Mouse (Mus musculus) 3T3-L1 (cell line): ENCODE results near the gene Ppp4r4.
"Not testable (repeated sequence)": the region's sequence is repeated elsewhere in the genome, so short reads cannot be mapped to it uniquely, and the experiment has no call there.

Source experiments
- DNase-seq: peaks from one replicate; pipeline ENCODE4 v3.0.0-alpha.2; 2015; ENCODE audit warnings: low read depth, low spot score

Gene Ppp4r4

DNA sequence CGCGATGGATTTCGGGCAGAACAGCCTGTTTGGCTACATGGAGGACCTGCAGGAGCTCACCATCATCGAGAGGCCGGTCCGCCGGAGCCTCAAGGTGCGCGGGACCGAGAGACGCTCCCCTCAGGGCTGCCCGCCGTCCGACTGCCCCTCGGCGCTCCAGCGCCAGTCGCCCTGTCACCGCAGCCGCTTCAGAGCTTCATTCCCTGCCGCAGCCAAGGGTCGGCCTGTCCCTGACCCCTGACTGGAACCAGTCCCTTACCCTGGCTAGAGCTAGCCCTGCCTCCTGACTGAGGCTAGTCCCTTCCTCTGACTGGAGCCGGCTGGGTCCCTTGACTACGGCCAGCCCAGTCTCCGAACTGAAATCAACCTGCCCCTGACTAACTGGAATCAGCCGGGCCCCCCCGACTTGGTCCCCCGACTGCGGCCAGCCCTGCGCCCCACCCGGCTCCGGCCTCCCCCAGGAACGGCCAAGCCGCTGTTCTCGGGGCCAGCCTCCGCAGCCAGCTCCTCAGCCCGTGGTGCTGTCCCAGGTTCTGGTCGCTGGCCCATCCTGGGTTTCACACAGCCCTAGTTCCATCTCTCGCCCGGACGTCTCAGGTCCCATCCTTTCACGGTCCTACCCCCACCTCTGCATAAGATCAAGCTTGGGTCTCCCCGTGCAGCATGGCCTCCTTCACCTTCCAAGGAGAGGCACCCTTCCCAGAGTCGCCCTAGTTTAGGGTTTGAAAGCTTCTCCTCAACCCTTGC is 739 bp downstream of the Ppp4r4 start:
- no peak for DNase-seq

DNA sequence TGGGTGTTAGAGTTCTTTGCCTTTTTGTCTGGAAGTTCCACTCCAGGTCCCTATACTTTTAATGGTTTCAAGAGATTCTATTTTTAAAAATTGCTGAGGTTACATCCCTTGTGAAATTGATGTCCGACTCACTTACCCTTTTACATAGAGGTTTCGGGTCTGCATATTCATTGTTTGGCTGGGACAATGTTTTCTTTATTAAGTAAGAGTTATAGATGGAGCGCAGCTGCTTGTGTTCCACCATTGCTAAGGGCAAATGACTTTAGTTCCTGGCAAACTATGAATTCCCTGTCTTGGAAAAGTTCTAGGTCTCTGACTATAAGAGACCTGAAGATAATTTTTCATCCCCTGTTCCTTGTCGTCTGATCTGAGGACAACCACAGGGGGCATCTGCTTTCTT is 8.3 kb downstream of the Ppp4r4 start:
- no peak for DNase-seq

GRCm38 (mm10) chr12:103543351-103543750 is 11.3 kb downstream of the Ppp4r4 start:
- no peak for DNase-seq

DNA sequence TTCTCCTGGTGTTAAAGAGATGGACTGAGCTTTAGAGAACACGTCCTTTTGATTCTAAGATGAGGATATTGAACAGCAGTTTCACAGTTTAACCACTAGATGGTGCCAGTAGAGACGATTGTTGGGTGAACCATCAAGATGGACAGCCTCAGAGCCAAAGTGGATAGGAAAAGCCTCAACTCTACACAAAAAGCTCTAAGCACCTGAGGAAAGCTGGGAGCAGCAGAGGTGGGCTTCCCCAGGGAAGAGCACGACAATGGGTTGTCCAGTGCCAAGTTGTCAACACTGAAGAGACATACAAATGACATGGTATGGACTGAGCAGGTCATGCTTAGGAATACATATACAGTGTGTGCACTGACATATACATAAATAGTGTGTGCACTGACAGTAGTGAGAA is 12.1 kb downstream of the Ppp4r4 start:
- DNase-seq = peak; percentile 72

- DNase-seq = no peak
These were observed 15.4 kb downstream of the Ppp4r4 start for GRCm38 (mm10) chr12:103547438-103547837.

GRCm38 (mm10) chr12:103548526-103548925 is 16.4 kb downstream of the Ppp4r4 start:
- DNase-seq = no peak

GRCm38 (mm10) chr12:103550047-103550446 is 18.0 kb downstream of the Ppp4r4 start:
- DNase-seq = no peak

DNA sequence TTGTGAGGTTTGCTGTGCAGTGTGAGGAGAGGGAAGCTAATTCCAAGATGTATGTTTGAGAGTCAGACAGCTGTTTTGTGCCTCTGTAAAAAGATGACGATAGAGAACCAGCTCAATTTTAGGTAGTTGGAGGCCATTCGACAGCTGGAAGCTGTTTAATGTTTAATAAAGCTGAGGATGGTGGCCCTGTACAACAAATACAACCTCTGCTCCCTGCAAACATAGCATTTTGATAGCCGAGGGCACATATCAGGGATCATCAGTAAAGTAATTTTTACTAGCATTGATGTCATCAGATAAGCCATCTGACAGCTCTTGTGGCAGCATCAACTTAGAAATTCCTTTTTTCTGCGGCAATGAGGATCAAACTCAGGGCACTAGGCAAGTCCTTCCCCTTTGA is 19.3 kb downstream of the Ppp4r4 start:
- DNase-seq = no peak

DNA sequence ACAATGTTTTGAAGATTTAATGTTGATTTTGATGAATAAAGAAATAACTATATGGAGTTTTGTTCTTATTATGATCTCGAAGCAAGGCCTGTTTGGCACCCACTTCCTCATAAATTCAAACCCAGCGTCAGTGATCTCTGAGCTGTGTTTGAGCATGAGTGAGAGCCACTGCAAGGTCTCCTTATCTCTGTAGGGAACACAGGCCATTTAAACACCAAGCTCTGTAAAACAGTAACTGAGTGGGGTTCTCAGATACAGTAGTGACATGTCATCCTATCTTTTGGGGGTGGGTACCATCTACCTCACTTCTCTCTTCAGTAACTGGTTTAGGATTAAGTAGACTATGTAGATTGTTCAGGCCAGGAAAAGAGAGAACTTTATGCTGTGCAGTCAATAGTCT is 20.4 kb downstream of the Ppp4r4 start:
- DNase-seq = no peak

- DNase-seq = no peak
These were observed 21.4 kb downstream of the Ppp4r4 start for GRCm38 (mm10) chr12:103553497-103553896.

- DNase-seq = no peak
These were observed 24.8 kb downstream of the Ppp4r4 start for GRCm38 (mm10) chr12:103556856-103557255.

- DNase-seq = no peak
These were observed 32.6 kb downstream of the Ppp4r4 start for GRCm38 (mm10) chr12:103564726-103565125.

GRCm38 (mm10) chr12:103565151-103565550 is 33.1 kb downstream of the Ppp4r4 start:
- DNase-seq = peak; percentile 54

- DNase-seq = peak; percentile 15
These were observed 35.0 kb downstream of the Ppp4r4 start for GRCm38 (mm10) chr12:103567129-103567528.

DNA sequence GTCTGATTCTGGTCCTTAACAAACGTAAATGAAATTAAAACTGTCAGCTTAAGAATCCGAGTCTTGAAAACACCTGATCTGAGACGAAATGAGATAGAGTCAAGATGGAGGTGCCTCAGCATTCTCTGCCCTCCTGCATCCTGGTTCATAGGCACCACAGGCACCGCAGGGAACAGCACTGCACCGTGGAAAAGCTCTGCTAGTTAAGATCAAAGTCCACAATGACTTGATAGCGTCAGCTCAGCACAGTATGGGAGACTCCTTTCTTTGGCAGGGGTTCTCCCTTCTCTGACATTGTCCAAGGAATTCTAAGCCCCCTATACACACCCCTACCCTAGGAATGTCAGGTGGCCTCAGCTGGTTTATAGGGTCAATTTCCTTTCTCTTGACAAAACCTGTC is 37.6 kb downstream of the Ppp4r4 start:
- no peak for DNase-seq

DNA sequence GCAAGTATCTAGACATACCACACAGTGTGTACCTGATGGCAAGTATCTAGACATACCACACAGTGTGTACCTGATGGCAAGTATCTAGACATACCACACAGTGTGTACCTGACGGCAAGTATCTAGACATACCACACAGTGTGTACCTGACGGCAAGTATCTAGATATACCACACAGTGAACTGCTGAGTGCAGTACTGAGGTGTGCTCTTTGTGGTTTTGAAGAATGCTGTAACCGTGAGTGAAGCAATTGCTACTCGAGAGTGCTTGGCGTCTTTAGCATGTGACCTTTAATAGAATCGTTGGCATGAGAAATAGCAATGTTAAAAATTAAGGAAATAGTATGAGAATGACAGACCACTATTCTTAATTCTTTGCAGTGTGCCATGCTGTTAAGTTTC is 46.1 kb downstream of the Ppp4r4 start:
- not testable (repeated sequence) for DNase-seq

GRCm38 (mm10) chr12:103583771-103584170 is 51.7 kb downstream of the Ppp4r4 start:
- DNase-seq = no peak

DNA sequence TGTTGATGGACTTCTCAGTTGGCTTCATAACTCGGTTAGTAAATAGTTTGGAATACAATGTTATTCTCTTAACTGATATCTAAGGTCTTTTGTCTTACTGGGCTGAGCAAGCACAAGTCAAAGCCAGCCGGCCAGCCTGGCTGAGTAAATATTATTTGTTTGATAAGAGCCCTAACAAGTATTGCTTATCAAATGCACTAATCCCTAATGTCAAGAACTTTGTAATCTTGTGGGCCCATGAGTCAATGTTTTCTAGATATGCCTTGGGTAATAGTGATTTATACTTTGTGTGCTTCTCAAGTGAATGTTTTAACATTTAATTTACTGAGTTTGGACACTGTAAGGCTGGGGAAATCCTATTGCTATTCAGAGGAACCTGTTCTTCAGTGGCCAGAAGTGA is 66.3 kb downstream of the Ppp4r4 start:
- no peak for DNase-seq

DNA sequence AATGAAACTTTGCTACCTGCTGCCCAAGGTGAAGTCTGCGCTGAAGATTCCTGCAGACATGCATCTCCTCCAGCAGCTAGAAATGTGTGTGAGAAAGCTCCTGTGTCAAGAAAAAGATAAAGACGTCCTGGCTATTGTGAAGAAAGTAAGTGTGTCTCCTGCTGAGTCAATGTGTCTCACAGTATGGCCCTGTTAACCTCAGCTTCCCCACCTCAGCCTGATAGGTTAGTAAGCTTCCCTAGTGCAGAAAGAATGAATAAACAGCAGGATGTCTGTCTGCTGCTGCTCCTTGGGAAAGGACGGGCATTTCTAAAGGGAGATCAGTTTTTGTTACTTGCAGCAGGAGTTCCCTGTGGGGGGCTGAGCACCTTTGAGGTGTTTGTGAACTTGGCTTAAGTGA is 68.3 kb downstream of the Ppp4r4 start:
- DNase-seq = no peak

- DNase-seq = no peak
These were observed 69.8 kb downstream of the Ppp4r4 start for GRCm38 (mm10) chr12:103601839-103602238.

- no peak for DNase-seq
These were observed 83.1 kb downstream of the Ppp4r4 start for GRCm38 (mm10) chr12:103615141-103615540.

DNA sequence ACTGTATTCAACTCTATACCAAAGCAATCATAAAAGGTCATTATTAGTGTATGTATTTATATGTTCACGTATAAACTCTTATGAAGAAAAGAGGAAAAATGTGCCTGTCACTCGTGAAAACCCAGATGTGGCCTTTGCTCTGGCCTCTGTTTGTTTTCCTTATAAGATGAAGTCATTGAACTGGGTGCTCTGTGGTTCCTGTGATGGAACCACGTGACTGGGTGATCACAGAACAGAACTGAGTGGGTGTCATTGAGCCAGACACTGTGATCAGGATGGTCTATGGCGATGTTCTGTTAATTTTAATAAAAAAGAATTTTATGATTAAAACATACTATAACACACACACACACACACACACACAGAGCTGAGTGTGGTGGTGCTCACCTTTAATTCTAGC is 83.7 kb downstream of the Ppp4r4 start:
- no peak for DNase-seq

- no peak for DNase-seq
These were observed 84.8 kb downstream of the Ppp4r4 start for GRCm38 (mm10) chr12:103616860-103617261.

GRCm38 (mm10) chr12:103631203-103631612 is 99.1 kb downstream of the Ppp4r4 start, which contains the start of gene Serpina10:
TSS of gene Serpina10 (minus strand) at chr12:103631444.
- no peak for DNase-seq
